Comparison of ENCODE assay signal across 8 mouse cellular contexts in genomic region chr9:121361010-121361409, GRCm38 (mm10).
DNase-seq lines count a peak whose midpoint lies in the region; ATAC-seq and TF ChIP-seq lines count a peak whose summit lies in the region.

No protein-coding gene starts in this region.

- ATAC-seq in heart, embryonic 12.5 days (ENCODE audit: insufficient number of reproducible peaks, low FRiP score) = no peak
- peak; percentile 50 for ATAC-seq in forebrain, embryonic 13.5 days

- peak overlapping the region; percentile 73 for H3K27ac ChIP-seq in heart, embryonic 12.5 days (ENCODE audit: poor library complexity, severe bottlenecking)
- H3K27ac ChIP-seq in forebrain, embryonic 13.5 days = peak overlapping the region; percentile 97
- peak overlapping the region; percentile 22; the same call in 1 of the 2 replicates for H3K27ac ChIP-seq in liver, adult 2 months (replicated peaks; ENCODE audit: insufficient read depth, low read depth, low read length)

- H3K79me2 ChIP-seq in liver, adult 2 months (ENCODE audit: control insufficient read depth, insufficient read depth, low read length) = peaks cover 27% of the 10 kb centered on the region; the same call in 1 of the 2 replicates

- H3K36me3 ChIP-seq in heart, embryonic 12.5 days = peaks cover 28% of the 10 kb centered on the region
- H3K36me3 ChIP-seq in forebrain, embryonic 13.5 days (ENCODE audit: poor library complexity, severe bottlenecking) = peaks cover 19% of the 10 kb centered on the region
- H3K36me3 ChIP-seq in liver, adult 2 months (ENCODE audit: control insufficient read depth, insufficient read depth, low read length) = no peaks in the 10 kb centered on the region
- H3K36me3 ChIP-seq in splenic B cell, adult 2 months (ENCODE audit: control insufficient read depth, insufficient read depth, low read length, poor library complexity, severe bottlenecking) = no peaks in the 10 kb centered on the region; the same call in none of the 2 replicates

- 60% methylated on average over 9 of the region's 9 CpGs for WGBS in heart, embryonic 12.5 days
- WGBS in forebrain, embryonic 13.5 days = 35% methylated on average over 9 of the region's 9 CpGs
- WGBS in liver, adult 2 months = 86% methylated on average over 9 of the region's 9 CpGs

- DNase-seq in heart, adult 8-10 months (ENCODE audit: low spot score) = no peak
- DNase-seq in T-cell, adult 2 months (ENCODE audit: low spot score) = peak; percentile 63
- no peak for DNase-seq in liver, adult 2 months (ENCODE audit: extremely low read depth, low read depth, low spot score)
- peak; percentile 61 for DNase-seq in splenic B cell, adult 2 months (ENCODE audit: low read depth, low spot score)
- no peak for DNase-seq in right cerebral cortex, postnatal 4 days
- no peak for DNase-seq in gastrocnemius, postnatal 4 days (ENCODE audit: low spot score in 2 of 2)

- H3K9ac ChIP-seq in heart, embryonic 12.5 days = 0 out of 2 replicates have a peak overlapping the region, but pooled peaks have one; percentile 49
- H3K9ac ChIP-seq in forebrain, embryonic 13.5 days = peak overlapping the region; percentile 64
- no peak overlapping the region for H3K9ac ChIP-seq in liver, adult 2 months (ENCODE audit: low read depth, low read length)

- no peaks in the 10 kb centered on the region for H3K27me3 ChIP-seq in heart, embryonic 12.5 days (replicated peaks)
- H3K27me3 ChIP-seq in forebrain, embryonic 13.5 days = no peaks in the 10 kb centered on the region
- no peaks in the 10 kb centered on the region for H3K27me3 ChIP-seq in liver, adult 2 months (ENCODE audit: control insufficient read depth, insufficient read depth, low read length)
- H3K27me3 ChIP-seq in splenic B cell, adult 2 months (ENCODE audit: control insufficient read depth, insufficient read depth, low read length, poor library complexity, severe bottlenecking) = no peaks in the 10 kb centered on the region

- no peaks in the 10 kb centered on the region for H3K9me3 ChIP-seq in heart, embryonic 12.5 days (replicated peaks)
- no peaks in the 10 kb centered on the region for H3K9me3 ChIP-seq in forebrain, embryonic 13.5 days (replicated peaks)

- no peak for TF ChIP-seq POLR2A in liver, adult 2 months (IDR thresholded peaks at IDR 0.05; ENCODE audit: extremely low read depth, insufficient read depth, low read length)

- no peak for TF ChIP-seq CTCF in liver, adult 2 months (IDR thresholded peaks at IDR 0.05; ENCODE audit: low read depth, low read length)

- H3K4me1 ChIP-seq in heart, embryonic 12.5 days (replicated peaks) = peaks cover 53% of the 10 kb centered on the region
- H3K4me1 ChIP-seq in forebrain, embryonic 13.5 days = peaks cover 61% of the 10 kb centered on the region
- peaks cover 18% of the 10 kb centered on the region for H3K4me1 ChIP-seq in liver, adult 2 months (ENCODE audit: control insufficient read depth, insufficient read depth, low read length)

- H3K4me3 ChIP-seq in heart, embryonic 12.5 days = no peak overlapping the region
- H3K4me3 ChIP-seq in forebrain, embryonic 13.5 days = no peak overlapping the region
- H3K4me3 ChIP-seq in liver, adult 2 months (ENCODE audit: insufficient read depth, low read depth, low read length) = no peak overlapping the region

- H3K4me2 ChIP-seq in heart, embryonic 12.5 days = peak overlapping the region; percentile 41
- peak overlapping the region; percentile 43 for H3K4me2 ChIP-seq in forebrain, embryonic 13.5 days

Comparison
In these comparisons a context has a peak if more than half of its experiments do, and no peak if none do; other contexts are left out.
1. H3K27ac ChIP-seq: peak in every context shown above with its lines; median percentile 97 in forebrain, embryonic 13.5 days; 73 in heart, embryonic 12.5 days; 22 in liver, adult 2 months.
2. DNase-seq: peak in T-cell, adult 2 months (single experiment) and splenic B cell, adult 2 months (single experiment); none in heart, adult 8-10 months (single experiment), liver, adult 2 months (single experiment), right cerebral cortex, postnatal 4 days (single experiment) and gastrocnemius, postnatal 4 days (0 of 2).